Mouse (Mus musculus): ENCODE results near the gene Nom1. TPM values are rescaled to one million over a fixed set of nuclear protein-coding genes. Genes with fewer than 3 reads are reported as not detected.

The Nom1 gene
- 42.2 TPM for polyA plus RNA-seq (2015; fragmentation: Illumina TruSeq; extraction: RNeasy Lipid Tissue Mini Kit (QIAGEN cat#74804); ENCODE audit: insufficient read depth, low replicate concordance)

GRCm38 (mm10) chr5:29434228-29434871 lies at the start of gene Nom1:
TSS of gene Nom1 (plus strand) at chr5:29434664.

DNA sequence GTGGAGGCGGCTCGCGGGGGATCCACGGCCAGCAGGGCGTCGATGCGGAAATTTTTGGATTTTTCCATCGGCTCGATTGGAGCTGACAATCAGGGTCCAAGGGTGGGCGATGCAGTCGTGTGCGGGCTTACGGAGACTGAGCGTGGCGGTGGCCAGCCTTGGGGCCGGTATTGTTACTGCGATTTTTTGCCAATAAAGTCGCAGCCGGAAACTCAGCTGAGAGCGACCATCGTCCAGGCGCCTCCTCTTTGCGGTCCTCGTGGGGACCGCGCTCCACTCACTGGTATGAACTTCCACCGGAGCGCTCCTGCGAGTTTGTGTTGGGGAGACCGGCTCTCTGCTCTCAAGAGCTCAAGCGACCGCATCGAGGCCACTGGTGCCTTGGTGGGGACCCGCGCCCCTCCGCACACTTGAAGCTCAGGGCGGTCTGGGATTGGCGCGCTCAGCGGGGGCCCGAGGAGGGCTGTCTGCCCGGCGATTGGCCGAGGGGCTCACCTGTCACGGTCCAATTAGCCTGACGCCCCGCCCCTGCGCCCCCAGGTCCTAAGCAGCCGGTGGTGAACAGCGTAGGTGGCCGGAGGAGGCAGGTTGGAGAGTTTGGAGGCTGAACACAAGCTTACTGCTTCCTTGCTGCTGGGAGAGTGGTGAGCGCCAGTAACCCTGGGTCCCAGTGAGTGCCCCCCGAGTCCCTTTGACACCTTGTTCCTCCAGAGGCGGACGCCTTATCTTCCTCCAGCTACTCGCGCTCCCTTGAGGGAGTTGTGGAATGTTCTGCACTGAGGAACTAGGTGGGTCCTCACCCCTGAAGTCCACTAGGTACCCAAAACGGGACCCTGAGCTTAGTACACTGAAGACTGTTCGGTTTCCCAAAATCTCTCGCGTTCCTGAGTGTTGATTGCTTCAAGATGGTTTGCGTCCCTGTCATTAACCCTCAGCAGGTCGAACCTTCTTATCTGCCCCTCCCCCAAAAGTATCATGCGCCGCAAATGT lies 44.0 kb downstream of the Nom1 start, which contains the start of gene Mnx1:
Mnx1 (minus strand) TSS at position 263 of the 990 bp plus-strand sequence.

Other genes starting within 250 kb of the Nom1 start
- 2.6 TPM for gene Rnf32, start 238.7 kb upstream of the Nom1 start, polyA plus RNA-seq (2015; fragmentation: Illumina TruSeq; extraction: RNeasy Lipid Tissue Mini Kit (QIAGEN cat#74804); ENCODE audit: insufficient read depth, low replicate concordance)
- gene Lmbr1, start 56.3 kb upstream of the Nom1 start, polyA plus RNA-seq (2015; fragmentation: Illumina TruSeq; extraction: RNeasy Lipid Tissue Mini Kit (QIAGEN cat#74804); ENCODE audit: insufficient read depth, low replicate concordance): 4.1 TPM
- not detected for gene Mnx1, start 43.8 kb downstream of the Nom1 start, polyA plus RNA-seq (2015; fragmentation: Illumina TruSeq; extraction: RNeasy Lipid Tissue Mini Kit (QIAGEN cat#74804); ENCODE audit: insufficient read depth, low replicate concordance)
- gene Ube3c, start 134.6 kb downstream of the Nom1 start, polyA plus RNA-seq (2015; fragmentation: Illumina TruSeq; extraction: RNeasy Lipid Tissue Mini Kit (QIAGEN cat#74804); ENCODE audit: insufficient read depth, low replicate concordance): 25.8 TPM